Mouse (Mus musculus) MEL (cell line): Measurements from ENCODE around the gene Gm45521. TPM values are rescaled to one million over a fixed set of nuclear protein-coding genes. Genes with fewer than 3 reads are reported as not detected.

Experiments
- DNase-seq: peaks from one replicate; pipeline ENCODE4 v3.0.0; 2011; ENCODE audit warnings: low read depth, low spot score
- H3K27ac ChIP-seq: 2 replicates; pipeline ENCODE4 v1.5.1; 2012; ENCODE audit warnings: low read depth, mild to moderate bottlenecking, control low read depth, low read length, moderate library complexity; ENCODE audit not compliant: control insufficient read depth
- H3K27me3 ChIP-seq, 2 experiments: fragments of 150-350 bp in 1 of 2; sonication (generic) in 1 of 2; 2 replicates each; pipeline ENCODE4 v1.6.1; 2012; ENCODE audit warnings: low read length in 2 of 2, mild to moderate bottlenecking in 2 of 2, improper control_type of control experiment in 1 of 2, moderate library complexity in 1 of 2; ENCODE audit not compliant: insufficient read depth in 2 of 2, control insufficient read depth in 1 of 2
- H3K36me3 ChIP-seq, 2 experiments: 2 replicates each; pipeline ENCODE4 v1.6.1; 2012 to 2014; ENCODE audit warnings: low read length in 2 of 2, improper control_type of control experiment in 1 of 2, inconsistent platforms in 1 of 2, mild to moderate bottlenecking in 1 of 2; ENCODE audit not compliant: insufficient read depth in 2 of 2, control insufficient read depth in 1 of 2
- H3K4me1 ChIP-seq, 2 experiments: fragments of 150-350 bp in 1 of 2; sonication (generic) in 1 of 2; 2 replicates each; pipeline ENCODE4 v1.6.1; 2012; ENCODE audit warnings: low read length in 2 of 2, improper control_type of control experiment in 1 of 2, mild to moderate bottlenecking in 1 of 2; ENCODE audit not compliant: insufficient read depth in 2 of 2, control insufficient read depth in 1 of 2
- H3K4me3 ChIP-seq, 2 experiments: fragments of 150-350 bp in 1 of 2; sonication (generic) in 1 of 2; 2 replicates each; pipeline ENCODE4 v1.5.1; 2012; ENCODE audit warnings: low read depth in 2 of 2, low read length in 2 of 2, mild to moderate bottlenecking in 2 of 2, moderate library complexity in 2 of 2, control low read depth in 1 of 2, improper control_type of control experiment in 1 of 2; ENCODE audit not compliant: control insufficient read depth in 1 of 2, insufficient read depth in 1 of 2
- H3K79me2 ChIP-seq: 2 replicates; pipeline ENCODE4 v1.6.1; 2012; ENCODE audit warnings: mild to moderate bottlenecking, low read length, moderate library complexity; ENCODE audit not compliant: control insufficient read depth, poor library complexity, insufficient read depth
- H3K9ac ChIP-seq: 2 replicates; pipeline ENCODE4 v1.6.1; 2012; ENCODE audit warnings: low read depth, mild to moderate bottlenecking, control low read depth, low read length, moderate library complexity; ENCODE audit not compliant: control insufficient read depth, poor library complexity, severe bottlenecking
- H3K9me3 ChIP-seq: fragments of 150-350 bp; sonication (generic); replicated peaks from 2 replicates; pipeline ENCODE4 v1.6.1; 2012; ENCODE audit warnings: mild to moderate bottlenecking, low read length, improper control_type of control experiment, moderate library complexity; ENCODE audit not compliant: insufficient read depth
- CHD2 ChIP-seq: IDR thresholded peaks from 2 replicates; pipeline ENCODE4 v1.6.1; 2011; ENCODE audit warnings: low read length, improper control_type of control experiment
- EP300 ChIP-seq, 2 experiments: IDR thresholded peaks; 2 replicates each; pipeline ENCODE4 v1.6.1; 2011; ENCODE audit warnings: improper control_type of control experiment in 2 of 2, low read length in 2 of 2, low read depth in 1 of 2, mild to moderate bottlenecking in 1 of 2
- ETS1 ChIP-seq: IDR thresholded peaks from 2 replicates; pipeline ENCODE4 v1.6.1; 2012; ENCODE audit warnings: low read depth, mild to moderate bottlenecking, inconsistent platforms, low read length, improper control_type of control experiment, moderate library complexity
- GABPA ChIP-seq: IDR thresholded peaks from 2 replicates; pipeline ENCODE4 v1.6.1; 2012; ENCODE audit warnings: low read depth, mild to moderate bottlenecking, inconsistent platforms, low read length, improper control_type of control experiment, moderate library complexity
- GATA1 ChIP-seq: IDR thresholded peaks from 2 replicates; pipeline ENCODE4 v1.6.1; 2011; ENCODE audit warnings: low read depth, low read length, improper control_type of control experiment
- HCFC1 ChIP-seq: IDR thresholded peaks from 2 replicates; pipeline ENCODE4 v1.6.1; 2012; ENCODE audit warnings: low read depth, mild to moderate bottlenecking, inconsistent platforms, low read length, improper control_type of control experiment, moderate library complexity
- JUND ChIP-seq: IDR thresholded peaks from 2 replicates; pipeline ENCODE4 v1.6.1; 2011; ENCODE audit warnings: low read depth, mild to moderate bottlenecking, improper control_type of control experiment, low read length
- MAFK ChIP-seq: IDR thresholded peaks from 2 replicates; pipeline ENCODE4 v1.6.1; 2011; ENCODE audit warnings: low read depth, mild to moderate bottlenecking, low read length, improper control_type of control experiment, borderline replicate concordance
- MAZ ChIP-seq: IDR thresholded peaks from 2 replicates; pipeline ENCODE4 v1.6.1; 2012; ENCODE audit warnings: low read depth, mild to moderate bottlenecking, inconsistent platforms, low read length, improper control_type of control experiment
- MXI1 ChIP-seq: IDR thresholded peaks from 2 replicates; pipeline ENCODE4 v1.6.1; 2011; ENCODE audit warnings: mild to moderate bottlenecking, low read depth, low read length, improper control_type of control experiment
- MYB ChIP-seq: IDR thresholded peaks from 2 replicates; pipeline ENCODE4 v1.6.1; 2011; ENCODE audit warnings: mild to moderate bottlenecking, low read depth, low read length, improper control_type of control experiment
- NELFE ChIP-seq: IDR thresholded peaks from 2 replicates; pipeline ENCODE4 v1.6.1; 2011; ENCODE audit warnings: low read depth, low read length, improper control_type of control experiment
- NRF1 ChIP-seq: IDR thresholded peaks from 2 replicates; pipeline ENCODE4 v1.6.1; 2014; ENCODE audit warnings: low read depth, mild to moderate bottlenecking, inconsistent platforms, low read length, improper control_type of control experiment, moderate library complexity; ENCODE audit not compliant: poor library complexity, insufficient read depth, severe bottlenecking
- POLR2A ChIP-seq, 2 experiments: IDR thresholded peaks; 2 replicates each; pipeline ENCODE4 v1.6.1; 2011 to 2012; ENCODE audit warnings: low read length in 2 of 2, mild to moderate bottlenecking in 2 of 2, control low read depth in 1 of 2, improper control_type of control experiment in 1 of 2, low read depth in 1 of 2, moderate library complexity in 1 of 2; ENCODE audit not compliant: control insufficient read depth in 1 of 2, insufficient read depth in 1 of 2, poor library complexity in 1 of 2
- POLR2AphosphoS2 ChIP-seq: IDR thresholded peaks from 2 replicates; pipeline ENCODE4 v1.6.1; 2011; ENCODE audit warnings: low read length, improper control_type of control experiment
- RAD21 ChIP-seq: IDR thresholded peaks from 2 replicates; pipeline ENCODE4 v1.6.1; 2011; ENCODE audit warnings: mild to moderate bottlenecking, low read depth, low read length, improper control_type of control experiment
- SMC3 ChIP-seq: IDR thresholded peaks from 2 replicates; pipeline ENCODE4 v1.6.1; 2011; ENCODE audit warnings: low read depth, low read length, improper control_type of control experiment
- TAL1 ChIP-seq: IDR thresholded peaks from 2 replicates; pipeline ENCODE4 v1.6.1; 2012; ENCODE audit warnings: mild to moderate bottlenecking, inconsistent platforms, low read length, moderate library complexity, mixed read lengths
- TCF12 ChIP-seq: IDR thresholded peaks from 2 replicates; pipeline ENCODE4 v1.6.1; 2014; ENCODE audit warnings: low read depth, mild to moderate bottlenecking, inconsistent platforms, low read length, improper control_type of control experiment, moderate library complexity
- USF2 ChIP-seq, 2 experiments: IDR thresholded peaks; 2 replicates each; pipeline ENCODE4 v1.6.1; 2011 to 2012; ENCODE audit warnings: improper control_type of control experiment in 2 of 2, low read length in 2 of 2, borderline replicate concordance in 1 of 2, inconsistent platforms in 1 of 2, low read depth in 1 of 2, mild to moderate bottlenecking in 1 of 2; ENCODE audit not compliant: insufficient read depth in 1 of 2
- ZMIZ1 ChIP-seq: IDR thresholded peaks from 2 replicates; pipeline ENCODE4 v1.6.1; 2012; ENCODE audit warnings: low read depth, mild to moderate bottlenecking, inconsistent platforms, low read length, improper control_type of control experiment, moderate library complexity
- polyA plus RNA-seq, 2 experiments: library from polyadenylated mRNA; stranded (reverse) in 1 of 2; unstranded in 1 of 2; fragments of >175 nt in 1 of 2; fragments of >200 nt in 1 of 2; gene quantifications; 2 replicates each; pipeline versions ENCODE4 v1.2.1 to v1.2.4; 2012; ENCODE audit warnings: low replicate concordance in 2 of 2, low read depth in 1 of 2; ENCODE audit not compliant: insufficient read length in 2 of 2, insufficient read depth in 1 of 2, missing spikeins in 1 of 2
- total RNA-seq: library from RNA; depleted of rRNA; stranded (reverse); fragments of 300-350 nt; gene quantifications from 2 replicates; pipeline ENCODE4 v1.2.3, GENCODE M21; 2012

Gene Gm45521
- total and polyA plus RNA-seq, 3 experiments: not detected

- no peaks in the 10 kb centered on the region for H3K4me1 ChIP-seq
Measured at GRCm38 (mm10) chr14:7975177-7975576, 18.1 kb downstream of the Gm45521 start.

GRCm38 (mm10) chr14:7977471-7977870, 20.4 kb downstream of the Gm45521 start:
- no peaks in the 10 kb centered on the region for H3K27me3 ChIP-seq
- H3K9ac ChIP-seq: no peak overlapping the region
- H3K9me3 ChIP-seq: no peaks in the 10 kb centered on the region
- H3K27ac ChIP-seq: no peak overlapping the region
- DNase-seq: no peak
- no peak overlapping the region for H3K4me3 ChIP-seq
- H3K4me1 ChIP-seq: no peaks in the 10 kb centered on the region
- H3K36me3 ChIP-seq: no peaks in the 10 kb centered on the region
- TF ChIP-seq NRF1 (no peak), RAD21 (no peak), EP300 (IDR thresholded peaks at IDR 0.05; ENCODE audit: low read depth in 1 of 2, low read length in 2 of 2) (no peak), HCFC1 (no peak), TAL1 (no peak), MXI1 (no peak), JUND (no peak), GATA1 (no peak), NELFE (no peak), SMC3 (no peak), ZMIZ1 (no peak), POLR2AphosphoS2 (no peak), CHD2 (no peak), MYB (no peak), MAZ (no peak), TCF12 (no peak)
- H3K79me2 ChIP-seq: no peaks in the 10 kb centered on the region

More at GRCm38 (mm10) chr14:7975177-7975576, 18.1 kb downstream of the Gm45521 start:
- Histone ChIP-seq H3K9me3 (no peaks in the 10 kb centered on the region), H3K27ac (no peak overlapping the region), H3K36me3 (no peaks in the 10 kb centered on the region), H3K27me3 (peaks cover 0 to 2% of the 10 kb centered on the region in 2 experiments; a peak in 1 of 4 replicates), H3K9ac (no peak overlapping the region), H3K4me3 (no peak overlapping the region), H3K79me2 (no peaks in the 10 kb centered on the region)
- DNase-seq: no peak
- no peak for TF ChIP-seq USF2 (IDR thresholded peaks at IDR 0.05; ENCODE audit: borderline replicate concordance in 1 of 2, insufficient read depth in 1 of 2, low read depth in 1 of 2, low read length in 2 of 2)
- no peak for TF ChIP-seq GABPA
- TF ChIP-seq ZMIZ1: no peak
- TF ChIP-seq ETS1: no peak
- no peak for TF ChIP-seq MAFK
- no peak for TF ChIP-seq TCF12
- TF ChIP-seq POLR2A (IDR thresholded peaks at IDR 0.05; ENCODE audit: control insufficient read depth in 1 of 2, insufficient read depth in 1 of 2, low read depth in 1 of 2, low read length in 2 of 2, poor library complexity in 1 of 2): no peak
